Mouse (Mus musculus): ENCODE measurements around the gene Ccdc33.

GRCm38 (mm10) chr9:58125811-58126210 lies 7.2 kb upstream of the Ccdc33 start:
- TF ChIP-seq CTCF (IDR thresholded peaks at IDR 0.05) (no peak), EP300 (IDR thresholded peaks at IDR 0.05; ENCODE audit: insufficient read depth, low read depth, low read length) (no peak)

All from heart, adult 2 months (tissue).